Mouse (Mus musculus) midbrain, embryonic 12.5 days (tissue): Measurements from ENCODE around the gene Ifna9. TPM values are rescaled to one million over a fixed set of nuclear protein-coding genes. Genes with fewer than 3 reads are reported as not detected.

Experiments used
- polyA plus RNA-seq: library from polyadenylated mRNA; unstranded; fragments of >200 nt; fragmentation: Nextera tagmentation; extraction: Ambion mirVana; gene quantifications from 2 replicates; pipeline ENCODE4 v1.2.1, GENCODE M21; 2016

Ifna9 gene
- polyA plus RNA-seq, 1 experiment from 2014 or later, result not detected

Other genes with a start within 250 kb of the Ifna9 start
- gene Hacd4, start 153.5 kb downstream of the Ifna9 start, polyA plus RNA-seq, result 3.8 TPM in 2 replicates
- gene Ifnb1, start 69.6 kb downstream of the Ifna9 start, polyA plus RNA-seq, result not detected in 2 replicates
- gene Ifna15, start 34.1 kb downstream of the Ifna9 start, polyA plus RNA-seq, result not detected in 2 replicates
- not detected in 2 replicates for gene Ifna14, start 20.6 kb downstream of the Ifna9 start, polyA plus RNA-seq
- gene Ifna12, start 11.0 kb upstream of the Ifna9 start, polyA plus RNA-seq, result not detected in 2 replicates
- not detected in 2 replicates for gene C87499, start 42.0 kb upstream of the Ifna9 start, polyA plus RNA-seq
- not detected in 2 replicates for gene Ifna13, start 52.1 kb upstream of the Ifna9 start, polyA plus RNA-seq
- gene Ifna16, start 84.5 kb upstream of the Ifna9 start, polyA plus RNA-seq, result not detected in 2 replicates
- not detected in 2 replicates for gene Ifna2, start 91.5 kb upstream of the Ifna9 start, polyA plus RNA-seq
- gene Ifnab, start 99.0 kb upstream of the Ifna9 start, polyA plus RNA-seq, result not detected in 2 replicates
- 1.3 and 2.0 TPM in 2 replicates for gene Gm26566, start 129.4 kb upstream of the Ifna9 start, polyA plus RNA-seq
- gene Klhl9, start 130.1 kb upstream of the Ifna9 start, polyA plus RNA-seq, result 142 and 153 TPM in 2 replicates
- not detected in 2 replicates for gene Gm13271, start 162.5 kb upstream of the Ifna9 start, polyA plus RNA-seq
- gene Gm13283, start 167.7 kb upstream of the Ifna9 start, polyA plus RNA-seq, result 0.14 and 0.20 TPM in 2 replicates
- gene Gm13290, start 181.4 kb upstream of the Ifna9 start, polyA plus RNA-seq, result not detected in 2 replicates
- gene Gm13289, start 184.5 kb upstream of the Ifna9 start, polyA plus RNA-seq, result not detected in 2 replicates
- 0.31 TPM in 1 of 2 replicates, not detected in the other for gene Gm13272, start 187.5 kb upstream of the Ifna9 start, polyA plus RNA-seq
- gene Ifnz, start 189.7 kb upstream of the Ifna9 start, polyA plus RNA-seq, result 0.37 TPM in 1 of 2 replicates, not detected in the other
- not detected in 2 replicates for gene Gm13276, start 193.3 kb upstream of the Ifna9 start, polyA plus RNA-seq
- not detected in 2 replicates for gene Gm13277, start 196.2 kb upstream of the Ifna9 start, polyA plus RNA-seq
- gene Gm13278, start 199.2 kb upstream of the Ifna9 start, polyA plus RNA-seq, result not detected in 2 replicates
- not detected in 2 replicates for gene Gm13275, start 202.1 kb upstream of the Ifna9 start, polyA plus RNA-seq
- not detected in 2 replicates for gene Gm13279, start 205.0 kb upstream of the Ifna9 start, polyA plus RNA-seq
- gene Gm13285, start 207.3 kb upstream of the Ifna9 start, polyA plus RNA-seq, result 0.83 TPM in 1 of 2 replicates, not detected in the other
- not detected in 2 replicates for gene Gm13287, start 210.9 kb upstream of the Ifna9 start, polyA plus RNA-seq
- not detected in 2 replicates for gene Gm13288, start 213.1 kb upstream of the Ifna9 start, polyA plus RNA-seq
- not detected in 2 replicates for gene Ifna7, start 223.8 kb upstream of the Ifna9 start, polyA plus RNA-seq
- gene Ifna11, start 227.6 kb upstream of the Ifna9 start, polyA plus RNA-seq, result not detected in 2 replicates
- gene Ifna6, start 235.0 kb upstream of the Ifna9 start, polyA plus RNA-seq, result not detected in 2 replicates
- gene Ifna5, start 243.1 kb upstream of the Ifna9 start, polyA plus RNA-seq, result not detected in 2 replicates
- not detected in 2 replicates for gene Ifna4, start 249.5 kb upstream of the Ifna9 start, polyA plus RNA-seq